Mouse (Mus musculus) MEL (cell line): Measurements from ENCODE around the gene Nes. TPM values are rescaled to one million over a fixed set of nuclear protein-coding genes. Genes with fewer than 3 reads are reported as not detected.

Source experiments
- DNase-seq: peaks from one replicate; pipeline ENCODE4 v3.0.0; 2011; ENCODE audit warnings: low read depth, low spot score
- H3K27ac ChIP-seq: 2 replicates; pipeline ENCODE4 v1.5.1; 2012; ENCODE audit warnings: low read depth, mild to moderate bottlenecking, control low read depth, low read length, moderate library complexity; ENCODE audit not compliant: control insufficient read depth
- H3K27me3 ChIP-seq, 2 experiments: fragments of 150-350 bp in 1 of 2; sonication (generic) in 1 of 2; 2 replicates each; pipeline ENCODE4 v1.6.1; 2012; ENCODE audit warnings: low read length in 2 of 2, mild to moderate bottlenecking in 2 of 2, improper control_type of control experiment in 1 of 2, moderate library complexity in 1 of 2; ENCODE audit not compliant: insufficient read depth in 2 of 2, control insufficient read depth in 1 of 2
- H3K36me3 ChIP-seq, 2 experiments: 2 replicates each; pipeline ENCODE4 v1.6.1; 2012 to 2014; ENCODE audit warnings: low read length in 2 of 2, improper control_type of control experiment in 1 of 2, inconsistent platforms in 1 of 2, mild to moderate bottlenecking in 1 of 2; ENCODE audit not compliant: insufficient read depth in 2 of 2, control insufficient read depth in 1 of 2
- H3K4me1 ChIP-seq, 2 experiments: fragments of 150-350 bp in 1 of 2; sonication (generic) in 1 of 2; 2 replicates each; pipeline ENCODE4 v1.6.1; 2012; ENCODE audit warnings: low read length in 2 of 2, improper control_type of control experiment in 1 of 2, mild to moderate bottlenecking in 1 of 2; ENCODE audit not compliant: insufficient read depth in 2 of 2, control insufficient read depth in 1 of 2
- H3K4me3 ChIP-seq, 2 experiments: fragments of 150-350 bp in 1 of 2; sonication (generic) in 1 of 2; 2 replicates each; pipeline ENCODE4 v1.5.1; 2012; ENCODE audit warnings: low read depth in 2 of 2, low read length in 2 of 2, mild to moderate bottlenecking in 2 of 2, moderate library complexity in 2 of 2, control low read depth in 1 of 2, improper control_type of control experiment in 1 of 2; ENCODE audit not compliant: control insufficient read depth in 1 of 2, insufficient read depth in 1 of 2
- H3K79me2 ChIP-seq: 2 replicates; pipeline ENCODE4 v1.6.1; 2012; ENCODE audit warnings: mild to moderate bottlenecking, low read length, moderate library complexity; ENCODE audit not compliant: control insufficient read depth, poor library complexity, insufficient read depth
- H3K9ac ChIP-seq: 2 replicates; pipeline ENCODE4 v1.6.1; 2012; ENCODE audit warnings: low read depth, mild to moderate bottlenecking, control low read depth, low read length, moderate library complexity; ENCODE audit not compliant: control insufficient read depth, poor library complexity, severe bottlenecking
- H3K9me3 ChIP-seq: fragments of 150-350 bp; sonication (generic); replicated peaks from 2 replicates; pipeline ENCODE4 v1.6.1; 2012; ENCODE audit warnings: mild to moderate bottlenecking, low read length, improper control_type of control experiment, moderate library complexity; ENCODE audit not compliant: insufficient read depth
- BHLHE40 ChIP-seq: IDR thresholded peaks from 2 replicates; pipeline ENCODE4 v1.6.1; 2012; ENCODE audit warnings: low read depth, mild to moderate bottlenecking, inconsistent platforms, low read length, improper control_type of control experiment, borderline replicate concordance
- CHD1 ChIP-seq: IDR thresholded peaks from 2 replicates; pipeline ENCODE4 v1.6.1; 2012; ENCODE audit warnings: low read depth, mild to moderate bottlenecking, inconsistent platforms, low read length, improper control_type of control experiment
- CHD2 ChIP-seq: IDR thresholded peaks from 2 replicates; pipeline ENCODE4 v1.6.1; 2011; ENCODE audit warnings: low read length, improper control_type of control experiment
- CTCF ChIP-seq, 3 experiments: IDR thresholded peaks in 2 of 3; conservative IDR thresholded peaks in 1 of 3; 2 replicates each; pipeline ENCODE4 v1.5.1; 2011 to 2012; ENCODE audit warnings: low read length in 3 of 3, low read depth in 2 of 3, mild to moderate bottlenecking in 2 of 3, improper control_type of control experiment in 1 of 3, inconsistent platforms in 1 of 3, mixed read lengths in 1 of 3, moderate library complexity in 1 of 3; ENCODE audit not compliant: control insufficient read depth in 1 of 3, insufficient read depth in 1 of 3, poor library complexity in 1 of 3, severe bottlenecking in 1 of 3
- E2F4 ChIP-seq: IDR thresholded peaks from 2 replicates; pipeline ENCODE4 v1.6.1; 2011; ENCODE audit warnings: low read depth, low read length, improper control_type of control experiment, borderline replicate concordance
- ELF1 ChIP-seq: IDR thresholded peaks from 2 replicates; pipeline ENCODE4 v1.6.1; 2014; ENCODE audit warnings: low read depth, mild to moderate bottlenecking, inconsistent platforms, low read length, improper control_type of control experiment, moderate library complexity
- EP300 ChIP-seq, 2 experiments: IDR thresholded peaks; 2 replicates each; pipeline ENCODE4 v1.6.1; 2011; ENCODE audit warnings: improper control_type of control experiment in 2 of 2, low read length in 2 of 2, low read depth in 1 of 2, mild to moderate bottlenecking in 1 of 2
- ETS1 ChIP-seq: IDR thresholded peaks from 2 replicates; pipeline ENCODE4 v1.6.1; 2012; ENCODE audit warnings: low read depth, mild to moderate bottlenecking, inconsistent platforms, low read length, improper control_type of control experiment, moderate library complexity
- GABPA ChIP-seq: IDR thresholded peaks from 2 replicates; pipeline ENCODE4 v1.6.1; 2012; ENCODE audit warnings: low read depth, mild to moderate bottlenecking, inconsistent platforms, low read length, improper control_type of control experiment, moderate library complexity
- GATA1 ChIP-seq: IDR thresholded peaks from 2 replicates; pipeline ENCODE4 v1.6.1; 2011; ENCODE audit warnings: low read depth, low read length, improper control_type of control experiment
- HCFC1 ChIP-seq: IDR thresholded peaks from 2 replicates; pipeline ENCODE4 v1.6.1; 2012; ENCODE audit warnings: low read depth, mild to moderate bottlenecking, inconsistent platforms, low read length, improper control_type of control experiment, moderate library complexity
- JUND ChIP-seq: IDR thresholded peaks from 2 replicates; pipeline ENCODE4 v1.6.1; 2011; ENCODE audit warnings: low read depth, mild to moderate bottlenecking, improper control_type of control experiment, low read length
- KAT2A ChIP-seq: conservative IDR thresholded peaks from 2 replicates; pipeline ENCODE4 v1.6.1; 2012; ENCODE audit warnings: low read depth, low read length, improper control_type of control experiment, inconsistent platforms
- MAFK ChIP-seq: IDR thresholded peaks from 2 replicates; pipeline ENCODE4 v1.6.1; 2011; ENCODE audit warnings: low read depth, mild to moderate bottlenecking, low read length, improper control_type of control experiment, borderline replicate concordance
- MAX ChIP-seq: IDR thresholded peaks from 2 replicates; pipeline ENCODE4 v1.6.1; 2011; ENCODE audit warnings: low read length, improper control_type of control experiment
- MEF2A ChIP-seq: IDR thresholded peaks from 2 replicates; pipeline ENCODE4 v1.6.1; 2014; ENCODE audit warnings: low read depth, mild to moderate bottlenecking, inconsistent platforms, low read length, improper control_type of control experiment; ENCODE audit not compliant: poor library complexity, insufficient replicate concordance, severe bottlenecking; ENCODE audit errors: extremely low read depth
- MXI1 ChIP-seq: IDR thresholded peaks from 2 replicates; pipeline ENCODE4 v1.6.1; 2011; ENCODE audit warnings: mild to moderate bottlenecking, low read depth, low read length, improper control_type of control experiment
- MYB ChIP-seq: IDR thresholded peaks from 2 replicates; pipeline ENCODE4 v1.6.1; 2011; ENCODE audit warnings: mild to moderate bottlenecking, low read depth, low read length, improper control_type of control experiment
- MYC ChIP-seq: IDR thresholded peaks from 2 replicates; pipeline ENCODE4 v1.6.1; 2011; ENCODE audit warnings: low read depth, mild to moderate bottlenecking, low read length, improper control_type of control experiment, moderate library complexity
- NELFE ChIP-seq: IDR thresholded peaks from 2 replicates; pipeline ENCODE4 v1.6.1; 2011; ENCODE audit warnings: low read depth, low read length, improper control_type of control experiment
- NRF1 ChIP-seq: IDR thresholded peaks from 2 replicates; pipeline ENCODE4 v1.6.1; 2014; ENCODE audit warnings: low read depth, mild to moderate bottlenecking, inconsistent platforms, low read length, improper control_type of control experiment, moderate library complexity; ENCODE audit not compliant: poor library complexity, insufficient read depth, severe bottlenecking
- POLR2A ChIP-seq, 2 experiments: IDR thresholded peaks; 2 replicates each; pipeline ENCODE4 v1.6.1; 2011 to 2012; ENCODE audit warnings: low read length in 2 of 2, mild to moderate bottlenecking in 2 of 2, control low read depth in 1 of 2, improper control_type of control experiment in 1 of 2, low read depth in 1 of 2, moderate library complexity in 1 of 2; ENCODE audit not compliant: control insufficient read depth in 1 of 2, insufficient read depth in 1 of 2, poor library complexity in 1 of 2
- POLR2AphosphoS2 ChIP-seq: IDR thresholded peaks from 2 replicates; pipeline ENCODE4 v1.6.1; 2011; ENCODE audit warnings: low read length, improper control_type of control experiment
- POLR2AphosphoS5 ChIP-seq: IDR thresholded peaks from 2 replicates; pipeline ENCODE4 v1.6.1; 2012; ENCODE audit warnings: low read depth, borderline replicate concordance, mild to moderate bottlenecking, inconsistent platforms, low read length, moderate library complexity, mixed read lengths
- RAD21 ChIP-seq: IDR thresholded peaks from 2 replicates; pipeline ENCODE4 v1.6.1; 2011; ENCODE audit warnings: mild to moderate bottlenecking, low read depth, low read length, improper control_type of control experiment
- RCOR1 ChIP-seq: IDR thresholded peaks from 2 replicates; pipeline ENCODE4 v1.6.1; 2012; ENCODE audit warnings: low read depth, mild to moderate bottlenecking, inconsistent platforms, low read length, improper control_type of control experiment
- SIN3A ChIP-seq: IDR thresholded peaks from 2 replicates; pipeline ENCODE4 v1.6.1; 2012; ENCODE audit warnings: low read length, improper control_type of control experiment, inconsistent platforms
- SMC3 ChIP-seq: IDR thresholded peaks from 2 replicates; pipeline ENCODE4 v1.6.1; 2011; ENCODE audit warnings: low read depth, low read length, improper control_type of control experiment
- TBP ChIP-seq: IDR thresholded peaks from 2 replicates; pipeline ENCODE4 v1.8.0; 2011; ENCODE audit warnings: low read depth, low read length, improper control_type of control experiment
- TCF12 ChIP-seq: IDR thresholded peaks from 2 replicates; pipeline ENCODE4 v1.6.1; 2014; ENCODE audit warnings: low read depth, mild to moderate bottlenecking, inconsistent platforms, low read length, improper control_type of control experiment, moderate library complexity
- UBTF ChIP-seq: IDR thresholded peaks from 2 replicates; pipeline ENCODE4 v1.6.1; 2012; ENCODE audit warnings: low read depth, mild to moderate bottlenecking, inconsistent platforms, low read length, improper control_type of control experiment, moderate library complexity, borderline replicate concordance; ENCODE audit not compliant: insufficient read depth
- USF1 ChIP-seq: IDR thresholded peaks from 2 replicates; pipeline ENCODE4 v1.6.1; 2014; ENCODE audit warnings: low read depth, mild to moderate bottlenecking, inconsistent platforms, low read length, improper control_type of control experiment, moderate library complexity
- USF2 ChIP-seq, 2 experiments: IDR thresholded peaks; 2 replicates each; pipeline ENCODE4 v1.6.1; 2011 to 2012; ENCODE audit warnings: improper control_type of control experiment in 2 of 2, low read length in 2 of 2, borderline replicate concordance in 1 of 2, inconsistent platforms in 1 of 2, low read depth in 1 of 2, mild to moderate bottlenecking in 1 of 2; ENCODE audit not compliant: insufficient read depth in 1 of 2
- ZKSCAN1 ChIP-seq: IDR thresholded peaks from 2 replicates; pipeline ENCODE4 v1.6.1; 2012; ENCODE audit warnings: low read depth, mild to moderate bottlenecking, inconsistent platforms, low read length, improper control_type of control experiment, moderate library complexity
- ZMIZ1 ChIP-seq: IDR thresholded peaks from 2 replicates; pipeline ENCODE4 v1.6.1; 2012; ENCODE audit warnings: low read depth, mild to moderate bottlenecking, inconsistent platforms, low read length, improper control_type of control experiment, moderate library complexity
- ZNF384 ChIP-seq: IDR thresholded peaks from 2 replicates; pipeline ENCODE4 v1.6.1; 2012; ENCODE audit warnings: low read depth, mild to moderate bottlenecking, inconsistent platforms, low read length, improper control_type of control experiment
- polyA plus RNA-seq, 2 experiments: library from polyadenylated mRNA; stranded (reverse) in 1 of 2; unstranded in 1 of 2; fragments of >175 nt in 1 of 2; fragments of >200 nt in 1 of 2; gene quantifications; 2 replicates each; pipeline versions ENCODE4 v1.2.1 to v1.2.4; 2012; ENCODE audit warnings: low replicate concordance in 2 of 2, low read depth in 1 of 2; ENCODE audit not compliant: insufficient read length in 2 of 2, insufficient read depth in 1 of 2, missing spikeins in 1 of 2
- total RNA-seq: library from RNA; depleted of rRNA; stranded (reverse); fragments of 300-350 nt; gene quantifications from 2 replicates; pipeline ENCODE4 v1.2.3, GENCODE M21; 2012

The Nes gene
- total and polyA plus RNA-seq, 3 experiments, result 0.01 TPM; not detected in 2

DNA sequence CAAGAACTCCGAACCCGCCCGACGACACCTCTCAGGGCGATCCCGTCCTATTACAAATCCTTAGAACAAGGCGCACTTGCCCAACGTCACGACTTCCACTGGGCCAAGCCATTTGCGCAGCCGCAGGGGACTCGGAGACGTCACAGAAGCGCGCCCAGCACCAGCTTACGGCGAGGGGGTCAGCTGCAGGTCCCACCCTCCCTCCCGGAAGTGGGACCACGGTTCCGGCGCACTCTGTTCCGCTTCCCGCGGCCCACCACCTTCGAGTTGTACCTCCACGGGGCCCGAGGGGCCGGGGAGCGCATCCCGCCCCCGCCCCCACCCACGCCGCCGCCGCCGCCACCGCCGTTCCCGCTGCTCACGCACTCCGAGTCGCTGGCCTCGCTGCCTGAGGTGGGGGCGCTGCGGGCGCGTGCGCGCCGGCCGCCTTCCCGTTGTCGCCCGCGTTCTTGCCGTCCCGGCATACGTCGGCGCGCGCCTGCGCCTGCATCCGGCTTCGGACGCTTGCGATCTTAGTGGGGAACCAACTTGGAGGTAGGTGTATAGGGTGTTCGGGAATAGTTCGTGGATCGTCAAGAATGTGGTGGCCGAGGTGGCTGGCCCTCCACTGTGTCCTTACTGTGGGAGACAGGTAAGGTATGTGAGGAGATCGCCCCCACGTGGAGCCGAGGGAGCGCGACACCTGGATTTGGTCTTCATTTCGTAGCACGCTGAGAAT lies 40.6 kb upstream of the Nes start, which contains the start of the genes Isg20l2 and Rrnad1:
Gene Isg20l2 (plus strand): TSS at position 237 of the 718 bp plus-strand sequence.
Gene Rrnad1 (minus strand): TSS at position 640 of the 718 bp plus-strand sequence.
- no peaks in the 10 kb centered on the region for H3K27me3 ChIP-seq
- peak within 1 kb of the TSS; percentile 83 to 97 for H3K4me3 ChIP-seq
- no peaks in the 10 kb centered on the region for H3K9me3 ChIP-seq
- peak within 1 kb of the TSS; percentile 98 for H3K9ac ChIP-seq
- H3K36me3 ChIP-seq, result peaks cover 9 to 31% of the 10 kb centered on the region in 2 experiments
- peak within 1 kb of the TSS; percentile 87 for H3K27ac ChIP-seq
- H3K79me2 ChIP-seq, result peaks cover 55% of the 10 kb centered on the region
- peaks cover 0 to 18% of the 10 kb centered on the region in 2 experiments; a peak in 2 of 4 replicates for H3K4me1 ChIP-seq
- DNase-seq, result peak; percentile 99
- TF ChIP-seq MYB, result no peak
- no peak for TF ChIP-seq CHD1
- TF ChIP-seq USF1, result no peak
- no peak for TF ChIP-seq ZKSCAN1
- TF ChIP-seq NELFE, result peak; percentile 66
- peak; percentile 88 for TF ChIP-seq ELF1
- no peak for TF ChIP-seq BHLHE40
- TF ChIP-seq EP300 (IDR thresholded peaks at IDR 0.05; ENCODE audit: low read depth in 1 of 2, low read length in 2 of 2), result no peak
- no peak for TF ChIP-seq JUND
- peak; percentile 80 for TF ChIP-seq MXI1
- peak; percentile 82 for TF ChIP-seq POLR2AphosphoS2
- no peak; the same call in 1 of the 2 replicates for TF ChIP-seq GABPA
- TF ChIP-seq SMC3, result peak; percentile 35
- no peak for TF ChIP-seq ETS1
- TF ChIP-seq ZNF384, result no peak
- peak; percentile 28 for TF ChIP-seq RAD21
- TF ChIP-seq SIN3A, result peak; percentile 87
- no peak for TF ChIP-seq MEF2A
- TF ChIP-seq MYC, result peak; percentile 79
- no peak for TF ChIP-seq USF2 (IDR thresholded peaks at IDR 0.05; ENCODE audit: borderline replicate concordance in 1 of 2, insufficient read depth in 1 of 2, low read depth in 1 of 2, low read length in 2 of 2)
- no peak for TF ChIP-seq MAFK
- TF ChIP-seq RCOR1, result no peak
- peak; percentile 58 to 69 (median 68) for TF ChIP-seq CTCF (IDR thresholded peaks at IDR 0.05 in 2 of 3, conservative IDR thresholded peaks at IDR 0.05 in 1 of 3; ENCODE audit: control insufficient read depth in 1 of 3, insufficient read depth in 1 of 3, low read depth in 2 of 3, low read length in 3 of 3, poor library complexity in 1 of 3, severe bottlenecking in 1 of 3)
- TF ChIP-seq POLR2A (IDR thresholded peaks at IDR 0.05; ENCODE audit: control insufficient read depth in 1 of 2, insufficient read depth in 1 of 2, low read depth in 1 of 2, low read length in 2 of 2, poor library complexity in 1 of 2), result peak; percentile 46 to 73; a peak in 3 of 4 replicates
- TF ChIP-seq ZMIZ1, result peak; percentile 67
- no peak for TF ChIP-seq POLR2AphosphoS5
- TF ChIP-seq MAX, result peak; percentile 72
- TF ChIP-seq GATA1, result no peak
- peak; percentile 80 for TF ChIP-seq NRF1
- TF ChIP-seq HCFC1, result peak; percentile 95
- TF ChIP-seq UBTF, result 0 out of 2 replicates have a peak, but pooled peaks have one; percentile 44
- peak; percentile 80 for TF ChIP-seq KAT2A
- no peak for TF ChIP-seq E2F4
- TF ChIP-seq TCF12, result no peak; the same call in none of the 2 replicates
- peak; percentile 36; the same call in 1 of the 2 replicates for TF ChIP-seq TBP
- TF ChIP-seq CHD2, result no peak
